Mouse (Mus musculus) bone marrow macrophage, adult 2 months (primary cell): ENCODE data around the gene Ttc23.

Experiments used
- CTCF ChIP-seq: IDR thresholded peaks from 2 replicates; pipeline ENCODE4 v1.5.1; 2012; ENCODE audit warnings: low read depth, mild to moderate bottlenecking, low read length, moderate library complexity
- POLR2A ChIP-seq: IDR thresholded peaks from 2 replicates; pipeline ENCODE4 v1.6.1; 2012; ENCODE audit warnings: mild to moderate bottlenecking, low read depth, low read length, borderline replicate concordance

DNA sequence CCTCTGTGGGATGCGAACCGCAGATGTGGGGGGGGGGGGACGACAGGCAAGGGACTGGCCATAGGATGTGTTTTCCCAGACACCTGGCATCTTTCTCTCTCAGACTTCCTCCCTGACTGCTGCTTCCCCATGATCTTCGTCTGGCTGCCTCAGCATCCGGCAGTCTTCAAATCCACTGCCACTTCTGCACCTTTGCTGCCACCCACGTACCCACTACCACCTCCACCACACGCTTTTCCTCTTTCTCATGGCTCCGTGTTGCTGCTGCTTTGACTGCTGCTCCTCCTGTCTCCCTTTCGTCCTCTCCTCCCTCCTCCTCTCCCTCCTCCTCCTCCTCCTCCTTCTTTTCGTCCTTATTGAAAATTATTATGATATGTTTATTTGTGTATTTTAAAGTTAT lies 69.7 kb downstream of the Ttc23 start:
- TF ChIP-seq CTCF (no peak), POLR2A (no peak)
